Mouse (Mus musculus) myocyte (in vitro differentiated cells): ENCODE results near the gene Gm6408.
"Not testable (repeated sequence)": the region's sequence is repeated elsewhere in the genome, so short reads cannot be mapped to it uniquely, and the experiment has no call there.

Experiments used
- CEBPB ChIP-seq: IDR thresholded peaks from 2 replicates; pipeline ENCODE4 v1.6.1; 2011; ENCODE audit warnings: mild to moderate bottlenecking, moderate library complexity; ENCODE audit not compliant: poor library complexity, insufficient read depth, severe bottlenecking
- E2F4 ChIP-seq: IDR thresholded peaks from one replicate; pipeline ENCODE4 v1.6.1; 2011; ENCODE audit warnings: mild to moderate bottlenecking, control low read depth, moderate library complexity; ENCODE audit not compliant: insufficient read depth
- MAX ChIP-seq: IDR thresholded peaks from one replicate; pipeline ENCODE4 v1.6.1; 2011; ENCODE audit warnings: low read depth, mild to moderate bottlenecking, control low read depth
- MYOD1 ChIP-seq, 3 experiments: IDR thresholded peaks; one replicate each; pipeline ENCODE4 v1.6.1; 2011; ENCODE audit warnings: control low read depth in 2 of 3, low read depth in 2 of 3, mild to moderate bottlenecking in 2 of 3, moderate library complexity in 1 of 3; ENCODE audit not compliant: insufficient read length in 2 of 3, control insufficient read depth in 1 of 3
- POLR2A ChIP-seq: IDR thresholded peaks from one replicate; pipeline ENCODE4 v1.6.1; 2011; ENCODE audit warnings: low read depth, mild to moderate bottlenecking, control low read depth, moderate library complexity; ENCODE audit not compliant: insufficient read length
- POLR2AphosphoS2 ChIP-seq: IDR thresholded peaks from one replicate; pipeline ENCODE4 v1.6.1; 2011; ENCODE audit warnings: low read depth, control low read depth; ENCODE audit not compliant: insufficient read length
- REST ChIP-seq: IDR thresholded peaks from one replicate; pipeline ENCODE4 v1.6.1; 2011; ENCODE audit warnings: mild to moderate bottlenecking, control low read depth, moderate library complexity; ENCODE audit not compliant: insufficient read depth, insufficient read length
- SRF ChIP-seq: IDR thresholded peaks from one replicate; pipeline ENCODE4 v1.6.1; 2011; ENCODE audit warnings: low read depth; ENCODE audit not compliant: control insufficient read depth, insufficient read length
- TCF12 ChIP-seq: IDR thresholded peaks from one replicate; pipeline ENCODE4 v1.6.1; 2011; ENCODE audit warnings: mild to moderate bottlenecking, control low read depth; ENCODE audit not compliant: poor library complexity, insufficient read depth, severe bottlenecking
- TCF3 ChIP-seq: IDR thresholded peaks from one replicate; pipeline ENCODE4 v1.6.1; 2011; ENCODE audit warnings: low read depth, control low read depth; ENCODE audit not compliant: insufficient read length
- USF1 ChIP-seq: IDR thresholded peaks from one replicate; pipeline ENCODE4 v1.6.1; 2011; ENCODE audit warnings: low read depth, mild to moderate bottlenecking, control low read depth, moderate library complexity

DNA sequence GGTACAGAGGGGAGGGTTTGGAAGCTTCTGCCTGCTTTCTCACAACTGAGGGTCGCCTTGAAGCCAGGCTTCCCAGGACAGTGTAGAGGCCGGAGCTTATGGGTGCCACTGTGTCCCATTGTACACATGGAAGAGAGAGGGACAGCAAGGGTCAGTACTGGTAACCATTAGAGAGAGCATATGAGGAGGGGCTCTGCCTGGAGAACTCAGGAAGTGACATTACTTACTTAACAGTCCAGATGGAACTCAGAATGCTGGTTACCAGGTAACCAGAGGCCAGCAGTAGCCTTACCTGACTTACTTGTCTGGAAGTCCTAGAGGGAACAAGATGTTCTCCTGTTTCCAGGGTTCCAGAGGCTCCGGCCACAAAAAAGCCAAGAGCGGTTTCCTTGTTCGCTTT is 9.3 kb downstream of the Gm6408 start, which contains the start of gene Gm6370:
- TF ChIP-seq TCF12; POLR2A; REST; MYOD1 (IDR thresholded peaks at IDR 0.05; ENCODE audit: control insufficient read depth in 1 of 3, insufficient read length in 2 of 3, low read depth in 2 of 3); USF1; E2F4; POLR2AphosphoS2; MAX; CEBPB; SRF; TCF3: not testable (repeated sequence)
